ENCODE assay signal across 8 mouse cellular contexts in the genomic region with DNA sequence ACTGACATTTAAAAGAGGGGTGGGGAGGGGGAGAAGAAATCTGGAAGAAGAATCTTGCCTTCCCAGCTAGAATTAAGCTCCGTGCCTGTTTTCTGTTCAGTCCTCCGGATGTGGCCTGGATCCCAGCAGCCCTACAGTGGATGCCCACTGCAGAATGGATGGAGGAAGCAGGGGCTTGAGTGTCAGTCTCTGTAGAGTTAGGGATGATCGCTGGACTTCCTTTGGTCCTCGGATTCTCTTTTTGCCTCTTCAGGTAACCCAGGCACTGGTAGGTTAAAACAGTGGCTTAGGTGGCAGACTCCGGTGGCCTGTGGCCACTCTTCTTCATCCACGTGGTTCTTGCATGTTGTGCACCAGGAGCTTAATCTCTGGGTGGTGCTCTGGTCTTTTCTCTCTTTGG. TPM values are rescaled to one million over a fixed set of nuclear protein-coding genes. Genes with fewer than 3 reads are reported as not detected.
DNase-seq lines count a peak whose midpoint lies in the region; ATAC-seq lines count a peak whose summit lies in the region.

No protein-coding gene starts in this region.

- peak; percentile 14 for DNase-seq in kidney, postnatal 10 days
- DNase-seq in kidney, postnatal 4 days, result no peak
- no peak for DNase-seq in embryonic facial prominence, embryonic 10.5 days (ENCODE audit: low spot score)
- DNase-seq in adrenal gland, postnatal 25 days, result no peak
- no peak for DNase-seq in adrenal gland, postnatal 10 days

- peak overlapping the region; percentile 97; the same call in 1 of the 2 replicates for H3K9ac ChIP-seq in hindbrain, embryonic 15.5 days
- H3K9ac ChIP-seq in midbrain, embryonic 16.5 days (ENCODE audit: low read depth, low read length), result peak overlapping the region; percentile 96; the same call in 1 of the 2 replicates

- H3K4me1 ChIP-seq in embryonic facial prominence, embryonic 10.5 days, result peaks cover 14% of the 10 kb centered on the region
- peaks cover 20% of the 10 kb centered on the region for H3K4me1 ChIP-seq in hindbrain, embryonic 15.5 days (replicated peaks)
- H3K4me1 ChIP-seq in midbrain, embryonic 16.5 days (ENCODE audit: control insufficient read depth, insufficient read depth, low read length), result peaks cover 17% of the 10 kb centered on the region

- no peak for ATAC-seq in hindbrain, embryonic 15.5 days (ENCODE audit: low FRiP score, low read depth)
- ATAC-seq in midbrain, embryonic 16.5 days, result no peak
- ATAC-seq in megakaryocyte progenitor cell, adult 5-6 weeks (replicated peaks; ENCODE audit: poor library complexity), result no peak

- no peaks in the 10 kb centered on the region for H3K36me3 ChIP-seq in embryonic facial prominence, embryonic 10.5 days (replicated peaks)
- no peaks in the 10 kb centered on the region for H3K36me3 ChIP-seq in hindbrain, embryonic 15.5 days
- no peaks in the 10 kb centered on the region for H3K36me3 ChIP-seq in midbrain, embryonic 16.5 days (ENCODE audit: control insufficient read depth, insufficient read depth, low read length)

- H3K9me3 ChIP-seq in embryonic facial prominence, embryonic 10.5 days, result no peaks in the 10 kb centered on the region
- no peaks in the 10 kb centered on the region for H3K9me3 ChIP-seq in hindbrain, embryonic 15.5 days
- H3K9me3 ChIP-seq in midbrain, embryonic 16.5 days (replicated peaks; ENCODE audit: control insufficient read depth, low read length, poor library complexity, severe bottlenecking), result no peaks in the 10 kb centered on the region

- H3K27ac ChIP-seq in embryonic facial prominence, embryonic 10.5 days (replicated peaks), result no peak overlapping the region
- H3K27ac ChIP-seq in hindbrain, embryonic 15.5 days (replicated peaks), result no peak overlapping the region
- no peak overlapping the region for H3K27ac ChIP-seq in midbrain, embryonic 16.5 days (ENCODE audit: low read length)

- H3K4me2 ChIP-seq in hindbrain, embryonic 15.5 days, result peak overlapping the region; percentile 73
- H3K4me2 ChIP-seq in midbrain, embryonic 16.5 days (ENCODE audit: low read length), result peak overlapping the region; percentile 74

- 30% methylated on average over 6 of the region's 6 CpGs for WGBS in embryonic facial prominence, embryonic 10.5 days
- 44% methylated on average over 6 of the region's 6 CpGs for WGBS in hindbrain, embryonic 15.5 days
- 44% methylated on average over 6 of the region's 6 CpGs for WGBS in midbrain, embryonic 16.5 days

- 0 out of 2 replicates have a peak, but pooled peaks cover 6% of the 10 kb centered on the region for H3K27me3 ChIP-seq in embryonic facial prominence, embryonic 10.5 days (replicated peaks; ENCODE audit: low read depth, poor library complexity, severe bottlenecking)
- H3K27me3 ChIP-seq in hindbrain, embryonic 15.5 days, result no peaks in the 10 kb centered on the region
- H3K27me3 ChIP-seq in midbrain, embryonic 16.5 days (ENCODE audit: control insufficient read depth, insufficient read depth, low read depth, low read length), result no peaks in the 10 kb centered on the region

- H3K4me3 ChIP-seq in embryonic facial prominence, embryonic 10.5 days, result peak overlapping the region; percentile 92
- peak overlapping the region; percentile 98 for H3K4me3 ChIP-seq in hindbrain, embryonic 15.5 days
- peak overlapping the region; percentile 92 for H3K4me3 ChIP-seq in midbrain, embryonic 16.5 days (ENCODE audit: low read depth, low read length)

RNA-seq across cellular contexts. Expression of a gene that starts 1.2 kb away (rescaled TPM):
- polyA plus RNA-seq in embryonic facial prominence, embryonic 10.5 days (2016; fragmentation: Nextera tagmentation; extraction: Ambion mirVana), result 37.8 and 43.2 TPM in 2 replicates
- 48.7 and 58.5 TPM in 2 replicates for polyA plus RNA-seq in hindbrain, embryonic 15.5 days (2015; fragmentation: Nextera tagmentation; extraction: Ambion mirVana)
- 44.5 and 50.4 TPM in 2 replicates for polyA plus RNA-seq in midbrain, embryonic 16.5 days (2015; fragmentation: Nextera tagmentation; extraction: Ambion mirVana)
- total RNA-seq in megakaryocyte progenitor cell, adult 5-6 weeks (2015), result 12.4 and 16.1 TPM in 2 replicates
- 12.6 and 16.1 TPM in 2 replicates for total RNA-seq in megakaryocyte progenitor cell, adult 5-6 weeks (2017)
- total RNA-seq in adrenal gland, postnatal 25 days (2021), result 41.0 and 44.0 TPM in 2 replicates
- 10 to 100 TPM; 23.8 to 25.3 TPM for total RNA-seq in adrenal gland, postnatal 10 days (2021)
